Mouse (Mus musculus) ES-Bruce4 (cell line): Measurements from ENCODE around the gene Dvl3. TPM values are rescaled to one million over a fixed set of nuclear protein-coding genes. Genes with fewer than 3 reads are reported as not detected.

ENCODE experiments used
- H3K27ac ChIP-seq: 2 replicates; pipeline ENCODE4 v1.5.1; 2012; ENCODE audit warnings: low read length, inconsistent platforms; ENCODE audit not compliant: insufficient read depth
- H3K27me3 ChIP-seq: 2 replicates; pipeline ENCODE4 v1.6.1; 2012; ENCODE audit warnings: mild to moderate bottlenecking, low read length, inconsistent platforms; ENCODE audit not compliant: control insufficient read depth, poor library complexity, insufficient read depth, severe bottlenecking
- H3K36me3 ChIP-seq: 2 replicates; pipeline ENCODE4 v1.6.1; 2012; ENCODE audit warnings: inconsistent platforms, mild to moderate bottlenecking, low read length, moderate library complexity; ENCODE audit not compliant: control insufficient read depth, poor library complexity, insufficient read depth, severe bottlenecking
- H3K4me1 ChIP-seq: one replicate; pipeline ENCODE4 v1.8.1; 2011; ENCODE audit warnings: low read length; ENCODE audit not compliant: control insufficient read depth, insufficient read depth
- H3K4me3 ChIP-seq: 2 replicates; pipeline ENCODE4 v1.5.1; 2011; ENCODE audit warnings: low read depth, mild to moderate bottlenecking, low read length
- H3K9ac ChIP-seq: 2 replicates; pipeline ENCODE4 v1.6.1; 2012; ENCODE audit warnings: low read depth, mild to moderate bottlenecking, inconsistent platforms; ENCODE audit not compliant: poor library complexity, severe bottlenecking
- H3K9me3 ChIP-seq: replicated peaks from 2 replicates; pipeline ENCODE4 v1.6.1; 2012; ENCODE audit warnings: mild to moderate bottlenecking, low read length, inconsistent platforms; ENCODE audit not compliant: control insufficient read depth, poor library complexity, insufficient read depth, severe bottlenecking
- CTCF ChIP-seq: IDR thresholded peaks from one replicate; pipeline ENCODE4 v1.8.1; 2011; ENCODE audit warnings: low read depth, low read length
- EP300 ChIP-seq: IDR thresholded peaks from 2 replicates; pipeline ENCODE4 v1.6.1; 2011; ENCODE audit warnings: low read depth, low read length; ENCODE audit not compliant: insufficient read depth
- POLR2A ChIP-seq: IDR thresholded peaks from one replicate; pipeline ENCODE4 v1.8.1; 2011; ENCODE audit warnings: low read length; ENCODE audit not compliant: insufficient read depth
- polyA plus RNA-seq: library from polyadenylated mRNA; stranded (reverse); fragments of >200 nt; gene quantifications from 2 replicates; pipeline ENCODE4 v1.2.4, GENCODE M21; 2011; ENCODE audit warnings: low read depth; ENCODE audit not compliant: missing spikeins, insufficient read depth, insufficient read length

Gene Dvl3
- polyA plus RNA-seq, 1 experiment = 37.9 TPM

DNA sequence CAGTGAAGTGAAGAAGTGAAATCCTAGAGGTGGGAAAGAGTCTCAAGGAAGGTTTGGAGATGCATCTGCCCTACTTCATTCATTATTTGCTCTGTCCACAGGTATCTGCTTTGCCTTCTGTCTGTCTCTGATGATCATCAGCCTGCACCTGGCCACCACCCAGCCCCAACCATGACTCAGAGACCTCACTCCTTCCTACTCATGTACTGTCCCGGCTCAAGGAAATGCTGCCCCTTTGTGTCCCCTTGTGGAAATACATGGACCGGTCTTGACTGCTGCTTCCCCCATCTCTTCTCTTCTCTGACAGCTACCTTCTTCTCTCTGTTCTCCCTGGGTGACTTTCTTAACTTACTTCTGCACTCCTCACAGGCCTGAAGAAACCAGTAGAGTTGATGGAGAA lies 26.2 kb upstream of the Dvl3 start:
- Histone ChIP-seq H3K4me1 (no peaks in the 10 kb centered on the region), H3K4me3 (no peak overlapping the region), H3K27me3 (no peaks in the 10 kb centered on the region), H3K9me3 (no peaks in the 10 kb centered on the region), H3K27ac (no peak overlapping the region), H3K36me3 (no peaks in the 10 kb centered on the region), H3K9ac (no peak overlapping the region)
- no peak for TF ChIP-seq POLR2A
- TF ChIP-seq CTCF = peak; percentile 55
- TF ChIP-seq EP300 = no peak

DNA sequence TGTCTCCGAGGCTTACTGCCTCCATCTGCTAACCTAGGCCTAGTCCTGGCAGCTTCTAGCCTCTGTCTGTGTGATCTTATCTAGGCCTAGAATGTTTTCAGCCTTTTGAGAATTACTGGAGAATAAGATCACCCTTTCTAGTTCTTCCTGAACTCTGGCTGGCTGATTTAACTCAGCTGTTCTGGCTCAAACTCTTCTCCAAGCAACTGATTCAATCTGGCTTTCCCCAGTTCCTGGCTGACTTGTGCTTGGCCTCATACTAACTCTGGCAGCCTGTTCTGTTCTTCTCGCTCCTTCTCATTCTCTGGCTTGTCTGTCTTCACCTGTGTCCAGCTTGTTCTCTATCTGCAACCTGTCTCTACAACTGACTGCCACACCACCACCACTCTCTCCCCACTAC lies 25.5 kb upstream of the Dvl3 start:
- H3K27me3 ChIP-seq = no peaks in the 10 kb centered on the region
- H3K36me3 ChIP-seq = no peaks in the 10 kb centered on the region
- H3K4me3 ChIP-seq = no peak overlapping the region
- H3K27ac ChIP-seq = no peak overlapping the region
- H3K9me3 ChIP-seq = no peaks in the 10 kb centered on the region; the same call in 1 of the 2 replicates
- TF ChIP-seq CTCF (no peak), EP300 (no peak), POLR2A (no peak)
- H3K4me1 ChIP-seq = no peaks in the 10 kb centered on the region
- H3K9ac ChIP-seq = no peak overlapping the region

DNA sequence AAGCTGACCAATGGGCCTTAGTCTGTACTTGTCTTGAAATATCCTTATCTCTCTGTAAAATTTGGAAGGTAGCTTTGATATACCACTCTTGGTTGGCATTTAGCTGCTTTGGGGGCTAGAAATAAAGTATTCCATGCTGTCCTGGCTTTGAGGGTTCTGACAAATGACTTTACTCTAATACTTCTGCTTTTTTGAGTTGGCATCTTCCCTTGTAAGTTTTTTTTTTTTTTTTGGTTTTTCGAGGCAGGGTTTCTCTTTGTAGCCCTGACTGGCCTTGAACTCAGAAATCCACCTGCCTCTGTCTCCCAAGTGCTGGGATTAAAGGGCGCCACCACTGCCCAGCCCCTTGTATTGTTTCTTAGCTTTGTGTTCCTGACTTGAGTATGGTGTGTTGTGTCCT lies 23.3 kb upstream of the Dvl3 start:
- H3K4me3 ChIP-seq = no peak overlapping the region
- no peak overlapping the region for H3K27ac ChIP-seq
- H3K9me3 ChIP-seq = no peaks in the 10 kb centered on the region; the same call in 1 of the 2 replicates
- H3K27me3 ChIP-seq = no peaks in the 10 kb centered on the region
- H3K36me3 ChIP-seq = no peaks in the 10 kb centered on the region
- H3K9ac ChIP-seq = no peak overlapping the region
- TF ChIP-seq POLR2A (no peak), CTCF (no peak), EP300 (no peak)
- H3K4me1 ChIP-seq = no peaks in the 10 kb centered on the region

DNA sequence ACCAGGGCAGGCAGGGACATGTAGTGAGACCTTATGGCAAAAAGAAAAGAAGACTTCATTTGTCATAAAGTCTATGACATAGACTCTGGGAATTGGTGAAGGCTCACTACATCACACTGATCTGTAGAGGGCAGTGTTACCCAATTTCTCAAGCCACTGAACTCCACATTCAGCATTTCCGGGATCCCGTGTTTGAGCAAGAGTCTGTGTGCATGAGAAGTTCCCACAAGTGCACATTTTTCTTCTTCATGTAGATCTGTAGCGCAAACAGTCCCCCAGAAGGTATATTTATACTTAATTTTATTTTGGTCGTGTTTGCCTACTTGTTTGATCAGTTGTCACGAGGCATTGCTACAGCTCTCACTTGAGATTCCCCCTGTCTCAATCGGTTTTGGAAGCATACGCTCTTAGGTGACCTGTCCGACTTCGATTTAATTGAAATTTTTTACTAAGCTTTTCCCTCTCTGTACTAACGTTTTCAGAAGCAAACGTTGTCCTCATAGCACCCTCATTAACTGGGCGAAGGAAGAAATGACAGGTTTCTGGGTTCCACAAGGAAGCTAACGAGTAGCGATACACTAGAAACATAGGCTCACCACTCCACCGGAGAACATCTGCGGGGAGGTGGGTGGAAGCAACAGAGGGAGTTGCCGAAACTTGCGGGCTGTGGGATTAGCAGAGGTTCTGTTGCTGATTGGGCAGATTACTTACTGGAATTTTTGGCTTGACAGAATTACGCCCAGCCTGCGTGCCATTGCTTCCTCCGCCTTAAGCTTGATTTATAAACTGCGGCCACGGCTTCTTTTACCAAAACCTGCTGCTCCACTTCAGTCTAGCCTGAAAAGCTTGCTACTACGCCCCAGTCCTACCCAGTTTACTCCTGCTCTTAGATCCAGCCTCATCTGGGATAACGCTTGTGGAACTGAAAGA lies 19.8 kb upstream of the Dvl3 start:
- H3K4me1 ChIP-seq = no peaks in the 10 kb centered on the region
- no peak for TF ChIP-seq POLR2A
- TF ChIP-seq CTCF = no peak
- no peak for TF ChIP-seq EP300
- no peaks in the 10 kb centered on the region; the same call in 1 of the 2 replicates for H3K9me3 ChIP-seq
- H3K27me3 ChIP-seq = no peaks in the 10 kb centered on the region
- H3K27ac ChIP-seq = no peak overlapping the region
- H3K9ac ChIP-seq = peak overlapping the region; percentile 18; the same call in 1 of the 2 replicates
- peaks cover 10% of the 10 kb centered on the region for H3K36me3 ChIP-seq
- peak overlapping the region; percentile 35 for H3K4me3 ChIP-seq

- TF ChIP-seq POLR2A = no peak
- no peak for TF ChIP-seq CTCF
- no peak for TF ChIP-seq EP300
- Histone ChIP-seq H3K4me1 (no peaks in the 10 kb centered on the region), H3K27ac (peak overlapping the region; percentile 19), H3K4me3 (peak overlapping the region; percentile 58), H3K27me3 (no peaks in the 10 kb centered on the region), H3K36me3 (peaks cover 22% of the 10 kb centered on the region), H3K9ac (no peak overlapping the region), H3K9me3 (no peaks in the 10 kb centered on the region; the same call in 1 of the 2 replicates)
Observed at GRCm38 (mm10) chr16:20497980-20498676, 18.7 kb upstream of the Dvl3 start.

DNA sequence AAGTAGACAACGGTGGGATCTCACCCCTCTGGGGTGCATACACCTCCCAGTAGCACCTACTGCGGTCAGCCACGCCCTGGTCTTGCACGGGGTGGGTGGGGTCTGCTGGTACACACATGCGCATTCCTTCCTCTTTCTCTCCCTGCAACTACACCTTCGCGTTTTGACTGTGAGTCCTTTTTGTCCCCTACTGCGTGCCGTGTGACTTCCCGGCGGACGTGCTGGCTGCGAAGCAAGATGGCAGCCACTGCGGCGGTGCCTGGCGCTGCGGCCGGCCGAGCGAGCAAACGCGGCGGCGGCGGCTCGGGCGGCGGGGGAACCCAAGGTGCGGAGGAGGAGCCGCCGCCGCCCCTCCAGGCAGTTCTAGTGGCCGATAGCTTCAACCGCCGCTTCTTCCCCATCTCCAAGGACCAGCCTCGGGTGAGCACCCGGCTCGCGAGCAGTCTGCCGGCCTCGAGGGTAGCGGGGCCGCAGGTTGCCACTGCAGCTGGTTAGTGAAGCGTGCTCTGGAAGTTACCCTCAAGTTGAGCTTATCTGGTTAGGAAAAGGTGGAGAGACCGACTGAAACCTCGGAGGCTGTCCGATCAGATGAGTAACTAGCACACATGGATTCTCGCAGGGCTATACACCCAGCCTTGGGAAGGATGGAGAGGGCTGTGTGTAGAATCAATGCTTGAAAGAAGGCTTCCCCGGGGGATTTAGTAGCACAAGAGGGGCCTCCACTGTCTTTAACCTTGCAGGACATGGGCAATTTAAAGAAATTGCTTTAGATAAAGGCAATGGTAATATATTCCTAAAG lies 17.9 kb upstream of the Dvl3 start, which contains the start of gene Eif2b5:
Eif2b5 (plus strand) TSS at position 141 of the 799 bp plus-strand sequence.
- no peaks in the 10 kb centered on the region for H3K27me3 ChIP-seq
- H3K4me3 ChIP-seq = peak within 1 kb of the TSS; percentile 99
- no peaks in the 10 kb centered on the region; the same call in 1 of the 2 replicates for H3K9me3 ChIP-seq
- TF ChIP-seq EP300 = peak; percentile 84; the same call in 1 of the 2 replicates
- TF ChIP-seq POLR2A = peak; percentile 80
- TF ChIP-seq CTCF = no peak
- H3K36me3 ChIP-seq = peaks cover 27% of the 10 kb centered on the region
- peak within 1 kb of the TSS; percentile 79 for H3K9ac ChIP-seq
- peak within 1 kb of the TSS; percentile 19 for H3K27ac ChIP-seq
- no peaks in the 10 kb centered on the region for H3K4me1 ChIP-seq
